Comparison of ENCODE assay signal across 8 mouse cellular contexts in genomic region chr17:48409380-48410298, GRCm38 (mm10). TPM values are rescaled to one million over a fixed set of nuclear protein-coding genes. Genes with fewer than 3 reads are reported as not detected.
DNase-seq lines count a peak whose midpoint lies in the region; ATAC-seq and TF ChIP-seq lines count a peak whose summit lies in the region.

TSS of gene Nfya (minus strand) at chr17:48409906.
TSS of gene Oard1 (plus strand) at chr17:48410014.

- peak; percentile 99 to 100 for DNase-seq in gastrocnemius, adult 8-10 months (ENCODE audit: low spot score in 2 of 2)
- DNase-seq in hindlimb bud, embryonic 11.5 days (ENCODE audit: extremely low spot score, low read depth, low spot score), result peak; percentile 96
- DNase-seq in left cerebral cortex, adult 8-10 months (ENCODE audit: low spot score in 2 of 2), result peak; percentile 98 to 100
- DNase-seq in right cerebral cortex, postnatal 10 days (ENCODE audit: low spot score in 2 of 2), result peak; percentile 100
- peak; percentile 100 for DNase-seq in urinary bladder, postnatal 25 days (ENCODE audit: low spot score)

- no peaks in the 10 kb centered on the region for H3K9me3 ChIP-seq in megakaryocyte, embryonic 14.5 days

- H3K27ac ChIP-seq in cortical plate, adult 2 months (ENCODE audit: insufficient read depth, low read length), result peak within 1 kb of the TSS; percentile 97

- no peak for TF ChIP-seq CTCF in cortical plate, adult 2 months (IDR thresholded peaks at IDR 0.05; ENCODE audit: extremely low read depth, insufficient read depth, low read length)

- H3K4me1 ChIP-seq in cortical plate, adult 2 months (ENCODE audit: control insufficient read depth, insufficient read depth, low read length), result peaks cover 5% of the 10 kb centered on the region; the same call in 1 of the 2 replicates
- H3K4me1 ChIP-seq in megakaryocyte, embryonic 14.5 days, result peaks cover 69% of the 10 kb centered on the region

- TF ChIP-seq POLR2A in cortical plate, adult 2 months (IDR thresholded peaks at IDR 0.05; ENCODE audit: extremely low read depth, insufficient read depth, low read length), result peak; percentile 69

- no peaks in the 10 kb centered on the region for H3K27me3 ChIP-seq in megakaryocyte, embryonic 14.5 days (replicated peaks)

- peak; percentile 72 for ATAC-seq in activated CD4-positive, CD25-positive, alpha-beta regulatory T cell, adult 4 months

- peak within 1 kb of the TSS; percentile 85 for H3K4me3 ChIP-seq in cortical plate, adult 2 months (ENCODE audit: insufficient read depth, low read length)
- peak within 1 kb of the TSS; percentile 98 for H3K4me3 ChIP-seq in megakaryocyte, embryonic 14.5 days (replicated peaks)

- peaks cover 53% of the 10 kb centered on the region for H3K36me3 ChIP-seq in megakaryocyte, embryonic 14.5 days (replicated peaks; ENCODE audit: low read length)

RNA-seq across cellular contexts. Expression of gene Nfya, which starts in this region (rescaled TPM):
- 10 to 100 TPM in 1 of 2 experiments, 1 to 10 TPM in 1; 9.6 to 11.9 TPM for polyA plus RNA-seq in activated CD4-positive, CD25-positive, alpha-beta regulatory T cell, adult 4 months (2017; shearing (Covaris generic))
- 26.1 and 26.5 TPM in 2 replicates for polyA plus RNA-seq in cortical plate, adult 2 months (2012; rRNA removed)
- 1 to 10 TPM; 2.8 to 6.3 (median 5.6) TPM for total RNA-seq in gastrocnemius, adult 8-10 months (2022)
- 10 to 100 TPM; 20.6 to 29.3 (median 24.4) TPM for total RNA-seq in left cerebral cortex, adult 8-10 months (2022)
- 12.7 and 14.4 TPM in 2 replicates for polyA plus RNA-seq in megakaryocyte, embryonic 14.5 days (2012; ENCODE audit: insufficient read depth, low replicate concordance)

RNA-seq across cellular contexts. Expression of gene Oard1, which starts in this region (rescaled TPM):
- 10 to 100 TPM; 80.8 to 86.1 TPM for polyA plus RNA-seq in activated CD4-positive, CD25-positive, alpha-beta regulatory T cell, adult 4 months (2017; shearing (Covaris generic))
- 19.9 and 21.7 TPM in 2 replicates for polyA plus RNA-seq in cortical plate, adult 2 months (2012; rRNA removed)
- 10 to 100 TPM; 12.4 to 18.1 (median 16.4) TPM for total RNA-seq in gastrocnemius, adult 8-10 months (2022)
- total RNA-seq in left cerebral cortex, adult 8-10 months (2022), result 10 to 100 TPM; 15.1 to 16.4 (median 15.8) TPM
- 4.4 and 14.6 TPM in 2 replicates for polyA plus RNA-seq in megakaryocyte, embryonic 14.5 days (2012; ENCODE audit: insufficient read depth, low replicate concordance)

Comparison
In these comparisons a context has a peak if more than half of its experiments do, and no peak if none do; other contexts are left out.
1. Peak in every context shown above with its lines: DNase-seq, ATAC-seq, H3K4me3 ChIP-seq and H3K27ac ChIP-seq.